Mouse (Mus musculus): ENCODE measurements around the gene Maea. TPM values are rescaled to one million over a fixed set of nuclear protein-coding genes. Genes with fewer than 3 reads are reported as not detected.
"Not testable (repeated sequence)": the region's sequence is repeated elsewhere in the genome, so short reads cannot be mapped to it uniquely, and the experiment has no call there.

Gene Maea
- total and polyA plus RNA-seq, 2 experiments from 2014 or later: 122 to 136 TPM

- not testable (repeated sequence) for H3K4me2 ChIP-seq (ENCODE audit: low read depth, low read length, poor library complexity, severe bottlenecking); H3K27me3 ChIP-seq (ENCODE audit: insufficient read depth, low read length); H3K4me1 ChIP-seq (ENCODE audit: insufficient read depth, low read length); DNase-seq (ENCODE audit: low spot score); H3K4me3 ChIP-seq (ENCODE audit: low read depth, low read length); H3K27ac ChIP-seq (ENCODE audit: low read depth, low read length); H3K9me3 ChIP-seq (ENCODE audit: low read length); H3K9ac ChIP-seq (replicated peaks; ENCODE audit: low read length, poor library complexity, severe bottlenecking); ATAC-seq (ENCODE audit: low FRiP score)
- H3K36me3 ChIP-seq (ENCODE audit: insufficient read depth, low read length): peaks cover 18% of the 10 kb centered on the region
- whole genome bisulfite sequencing: 73% methylated on average over 3 of the region's 3 CpGs
- TF ChIP-seq CTCF (IDR thresholded peaks at IDR 0.05): peak; percentile 12; the same call in 1 of the 2 replicates
Measured at GRCm38 (mm10) chr5:33342248-33342647, 6.9 kb downstream of the Maea start.

GRCm38 (mm10) chr5:33342821-33343220 is 7.5 kb downstream of the Maea start:
- Histone ChIP-seq H3K9me3 (ENCODE audit: low read length) (no peaks in the 10 kb centered on the region), H3K27ac (ENCODE audit: low read depth, low read length) (no peak overlapping the region), H3K36me3 (ENCODE audit: insufficient read depth, low read length) (peaks cover 18% of the 10 kb centered on the region), H3K4me3 (ENCODE audit: low read depth, low read length) (no peak overlapping the region), H3K9ac (replicated peaks; ENCODE audit: low read length, poor library complexity, severe bottlenecking) (no peak overlapping the region), H3K4me1 (ENCODE audit: insufficient read depth, low read length) (no peaks in the 10 kb centered on the region), H3K4me2 (ENCODE audit: low read depth, low read length, poor library complexity, severe bottlenecking) (no peak overlapping the region), H3K27me3 (ENCODE audit: insufficient read depth, low read length) (no peaks in the 10 kb centered on the region)
- DNase-seq (ENCODE audit: low spot score): no peak
- TF ChIP-seq CTCF (IDR thresholded peaks at IDR 0.05): no peak
- no peak for ATAC-seq (ENCODE audit: low FRiP score)

DNA sequence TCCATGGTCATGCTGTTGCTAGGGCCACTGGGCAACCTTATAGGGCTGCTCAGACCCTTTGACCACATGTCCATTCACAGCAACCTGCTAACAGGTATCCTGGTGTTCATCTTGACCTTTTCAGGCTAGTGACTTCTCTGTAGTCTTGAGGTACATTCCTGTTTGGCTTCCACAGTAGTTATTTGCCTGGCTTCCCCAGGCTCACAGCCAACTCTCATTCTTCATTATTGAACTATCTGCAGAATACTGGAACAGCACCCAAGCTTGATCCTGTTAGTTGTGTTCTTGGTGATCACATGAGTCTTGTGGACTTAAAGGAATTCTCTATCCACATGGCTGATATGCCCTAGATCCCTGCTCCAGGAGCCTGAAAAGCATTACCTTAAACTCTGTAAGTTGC is 8.3 kb downstream of the Maea start:
- Histone ChIP-seq H3K4me3 (ENCODE audit: low read depth, low read length) (no peak overlapping the region), H3K9me3 (ENCODE audit: low read length) (no peaks in the 10 kb centered on the region), H3K27ac (ENCODE audit: low read depth, low read length) (no peak overlapping the region), H3K27me3 (ENCODE audit: insufficient read depth, low read length) (no peaks in the 10 kb centered on the region), H3K9ac (replicated peaks; ENCODE audit: low read length, poor library complexity, severe bottlenecking) (no peak overlapping the region), H3K4me2 (ENCODE audit: low read depth, low read length, poor library complexity, severe bottlenecking) (no peak overlapping the region), H3K4me1 (ENCODE audit: insufficient read depth, low read length) (no peaks in the 10 kb centered on the region), H3K36me3 (ENCODE audit: insufficient read depth, low read length) (peaks cover 18% of the 10 kb centered on the region)
- no peak for ATAC-seq (ENCODE audit: low FRiP score)
- TF ChIP-seq CTCF (IDR thresholded peaks at IDR 0.05): no peak
- no peak for DNase-seq (ENCODE audit: low spot score)

GRCm38 (mm10) chr5:33344070-33344469 is 8.8 kb downstream of the Maea start:
- Histone ChIP-seq H3K36me3 (ENCODE audit: insufficient read depth, low read length) (peaks cover 15% of the 10 kb centered on the region), H3K27me3 (ENCODE audit: insufficient read depth, low read length) (no peaks in the 10 kb centered on the region), H3K9ac (replicated peaks; ENCODE audit: low read length, poor library complexity, severe bottlenecking) (no peak overlapping the region), H3K27ac (ENCODE audit: low read depth, low read length) (no peak overlapping the region), H3K4me1 (ENCODE audit: insufficient read depth, low read length) (no peaks in the 10 kb centered on the region), H3K4me2 (ENCODE audit: low read depth, low read length, poor library complexity, severe bottlenecking) (no peak overlapping the region), H3K4me3 (ENCODE audit: low read depth, low read length) (no peak overlapping the region), H3K9me3 (ENCODE audit: low read length) (no peaks in the 10 kb centered on the region)
- 98% methylated on average over 3 of the region's 3 CpGs for WGBS
- DNase-seq (ENCODE audit: low spot score) (no peak), ATAC-seq (ENCODE audit: low FRiP score) (no peak)
- TF ChIP-seq CTCF (IDR thresholded peaks at IDR 0.05): no peak

DNA sequence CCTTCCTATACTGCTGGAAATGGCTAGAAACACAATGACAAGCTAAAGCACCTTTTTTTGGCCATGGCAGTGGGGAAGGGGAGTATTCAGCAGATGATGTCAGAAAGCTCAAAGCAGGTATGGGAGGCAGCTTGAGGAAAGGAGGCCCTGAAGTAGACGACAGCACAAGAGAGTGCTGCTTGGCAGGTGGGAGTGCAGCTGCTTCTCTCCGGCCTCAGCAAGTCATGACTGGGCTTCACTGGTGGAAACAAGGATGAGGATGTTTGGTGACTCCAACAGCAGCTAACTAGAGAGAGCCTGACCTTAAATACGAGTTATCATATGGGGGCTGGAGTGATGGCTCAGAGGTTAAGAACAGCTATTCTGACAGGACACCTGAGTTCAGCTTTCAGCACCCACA is 12.3 kb downstream of the Maea start:
- Histone ChIP-seq H3K9ac (replicated peaks; ENCODE audit: low read length, poor library complexity, severe bottlenecking) (no peak overlapping the region), H3K4me3 (ENCODE audit: low read depth, low read length) (no peak overlapping the region), H3K36me3 (ENCODE audit: insufficient read depth, low read length) (peaks cover 11% of the 10 kb centered on the region; the same call in 1 of the 2 replicates), H3K27ac (ENCODE audit: low read depth, low read length) (no peak overlapping the region), H3K27me3 (ENCODE audit: insufficient read depth, low read length) (no peaks in the 10 kb centered on the region), H3K4me2 (ENCODE audit: low read depth, low read length, poor library complexity, severe bottlenecking) (no peak overlapping the region), H3K4me1 (ENCODE audit: insufficient read depth, low read length) (no peaks in the 10 kb centered on the region; the same call in 1 of the 2 replicates), H3K9me3 (ENCODE audit: low read length) (no peaks in the 10 kb centered on the region)
- WGBS: 84% methylated on average over 3 of the region's 3 CpGs
- TF ChIP-seq CTCF (IDR thresholded peaks at IDR 0.05): no peak
- no peak for ATAC-seq (ENCODE audit: low FRiP score)
- DNase-seq (ENCODE audit: low spot score): no peak

DNA sequence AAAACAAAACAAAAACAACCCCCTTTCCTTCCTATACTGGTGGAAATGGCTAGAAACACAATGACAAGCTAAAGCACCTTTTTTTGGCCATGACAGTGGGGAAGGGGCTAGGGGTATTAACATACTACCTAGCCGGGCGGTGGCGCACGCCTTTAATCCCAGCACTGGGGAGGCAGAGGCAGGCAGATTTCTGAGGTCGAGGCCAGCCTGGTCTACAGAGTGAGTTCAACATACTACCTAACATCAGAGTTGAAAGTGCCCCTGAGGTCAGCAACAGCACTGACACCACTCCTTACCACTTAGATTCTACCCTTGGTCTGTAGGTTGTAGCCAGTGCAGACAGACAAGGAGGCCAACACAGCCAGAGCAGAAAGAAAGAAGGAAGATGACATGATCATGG is 13.9 kb downstream of the Maea start:
- Histone ChIP-seq H3K4me1 (ENCODE audit: insufficient read depth, low read length) (no peaks in the 10 kb centered on the region; the same call in 1 of the 2 replicates), H3K27me3 (ENCODE audit: insufficient read depth, low read length) (no peaks in the 10 kb centered on the region), H3K9me3 (ENCODE audit: low read length) (no peaks in the 10 kb centered on the region), H3K36me3 (ENCODE audit: insufficient read depth, low read length) (peaks cover 10% of the 10 kb centered on the region; the same call in 1 of the 2 replicates), H3K4me2 (ENCODE audit: low read depth, low read length, poor library complexity, severe bottlenecking) (no peak overlapping the region), H3K27ac (ENCODE audit: low read depth, low read length) (no peak overlapping the region), H3K4me3 (ENCODE audit: low read depth, low read length) (no peak overlapping the region), H3K9ac (replicated peaks; ENCODE audit: low read length, poor library complexity, severe bottlenecking) (no peak overlapping the region)
- TF ChIP-seq CTCF (IDR thresholded peaks at IDR 0.05): no peak
- DNase-seq (ENCODE audit: low spot score): no peak
- WGBS: 97% methylated on average over 5 of the region's 5 CpGs
- ATAC-seq (ENCODE audit: low FRiP score): no peak

All from midbrain, postnatal 0 days (tissue).